Mouse (Mus musculus): ENCODE results near the gene Slc27a1.

Slc27a1 gene

GRCm38 (mm10) chr8:71610822-71611651 is 42.4 kb downstream of the Slc27a1 start, which contains the start of gene Colgalt1:
Colgalt1 (plus strand) TSS chr8:71610998.
- DNase-seq (ENCODE audit: extremely low read depth, insufficient read length, low spot score), result peak; percentile 96

- DNase-seq (ENCODE audit: extremely low read depth, insufficient read length, low spot score), result no peak
These were observed 43.5 kb downstream of the Slc27a1 start for GRCm38 (mm10) chr8:71612141-71612540.

- DNase-seq (ENCODE audit: extremely low read depth, insufficient read length, low spot score), result no peak
These were observed 44.7 kb downstream of the Slc27a1 start for GRCm38 (mm10) chr8:71613418-71613817.

- DNase-seq (ENCODE audit: extremely low read depth, insufficient read length, low spot score), result no peak
These were observed 51.1 kb downstream of the Slc27a1 start for GRCm38 (mm10) chr8:71619786-71620185.

- DNase-seq (ENCODE audit: extremely low read depth, insufficient read length, low spot score), result no peak
These were observed 56.4 kb downstream of the Slc27a1 start for GRCm38 (mm10) chr8:71625088-71625487.

- DNase-seq (ENCODE audit: extremely low read depth, insufficient read length, low spot score), result no peak
These were observed 58.1 kb downstream of the Slc27a1 start for GRCm38 (mm10) chr8:71626753-71627152.

GRCm38 (mm10) chr8:71627265-71628099 is 58.8 kb downstream of the Slc27a1 start:
- no peak for DNase-seq (ENCODE audit: extremely low read depth, insufficient read length, low spot score)

- no peak for DNase-seq (ENCODE audit: extremely low read depth, insufficient read length, low spot score)
These were observed 59.9 kb downstream of the Slc27a1 start for GRCm38 (mm10) chr8:71628396-71629095.

GRCm38 (mm10) chr8:71629096-71629697 is 60.5 kb downstream of the Slc27a1 start:
- peak; percentile 97 for DNase-seq (ENCODE audit: extremely low read depth, insufficient read length, low spot score)

- DNase-seq (ENCODE audit: extremely low read depth, insufficient read length, low spot score), result peak; percentile 86
These were observed 61.1 kb downstream of the Slc27a1 start for GRCm38 (mm10) chr8:71629781-71630212.

- DNase-seq (ENCODE audit: extremely low read depth, insufficient read length, low spot score), result no peak
These were observed 62.1 kb downstream of the Slc27a1 start for GRCm38 (mm10) chr8:71630761-71631160.

GRCm38 (mm10) chr8:71631897-71632296 is 63.2 kb downstream of the Slc27a1 start:
- DNase-seq (ENCODE audit: extremely low read depth, insufficient read length, low spot score), result no peak

GRCm38 (mm10) chr8:71633164-71633563 is 64.5 kb downstream of the Slc27a1 start:
- DNase-seq (ENCODE audit: extremely low read depth, insufficient read length, low spot score), result peak; percentile 75

GRCm38 (mm10) chr8:71633981-71634667 is 65.4 kb downstream of the Slc27a1 start:
- no peak for DNase-seq (ENCODE audit: extremely low read depth, insufficient read length, low spot score)
